Mouse (Mus musculus) urinary bladder, postnatal 10 days (tissue): ENCODE results near the gene Zfp62.

ENCODE experiments used
- DNase-seq: peaks from one replicate; pipeline ENCODE4 v3.0.0; 2022; ENCODE audit warnings: low spot score

Gene Zfp62

DNA sequence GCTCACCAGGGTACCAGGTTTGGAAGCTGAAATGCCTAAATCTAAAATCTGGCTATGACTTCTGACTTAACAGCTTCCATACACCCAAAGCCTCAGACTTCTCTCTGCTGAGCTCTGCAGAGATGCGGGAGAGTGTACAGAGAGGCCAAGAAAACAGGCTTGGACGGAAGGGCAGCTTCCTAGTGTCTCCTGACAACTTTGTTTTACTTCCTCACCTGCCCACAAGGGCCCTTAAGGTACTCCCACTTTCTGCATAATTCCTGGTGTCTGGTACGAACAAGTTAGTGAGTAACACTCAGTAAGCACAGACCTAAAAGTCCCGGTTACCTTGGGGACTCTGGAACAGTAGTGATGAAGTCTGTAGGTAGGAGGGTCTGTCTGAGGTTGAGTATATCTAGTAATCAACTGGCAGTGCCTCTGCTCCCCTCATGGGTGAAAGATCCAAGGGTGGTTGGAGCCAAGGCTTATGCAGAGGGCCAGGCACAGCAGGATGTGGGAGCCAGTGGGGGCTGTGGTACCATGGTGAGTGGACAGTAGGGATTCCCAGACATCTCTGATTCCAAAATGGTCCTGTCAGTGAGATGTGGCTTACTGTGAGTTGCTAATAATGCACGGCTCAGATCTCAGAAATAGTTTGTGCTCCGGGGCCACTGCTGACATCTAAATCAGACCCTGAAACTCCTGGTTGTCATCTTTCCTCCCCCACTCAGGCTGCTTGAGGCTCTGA is 46.0 kb downstream of the Zfp62 start:
- no peak for DNase-seq

DNA sequence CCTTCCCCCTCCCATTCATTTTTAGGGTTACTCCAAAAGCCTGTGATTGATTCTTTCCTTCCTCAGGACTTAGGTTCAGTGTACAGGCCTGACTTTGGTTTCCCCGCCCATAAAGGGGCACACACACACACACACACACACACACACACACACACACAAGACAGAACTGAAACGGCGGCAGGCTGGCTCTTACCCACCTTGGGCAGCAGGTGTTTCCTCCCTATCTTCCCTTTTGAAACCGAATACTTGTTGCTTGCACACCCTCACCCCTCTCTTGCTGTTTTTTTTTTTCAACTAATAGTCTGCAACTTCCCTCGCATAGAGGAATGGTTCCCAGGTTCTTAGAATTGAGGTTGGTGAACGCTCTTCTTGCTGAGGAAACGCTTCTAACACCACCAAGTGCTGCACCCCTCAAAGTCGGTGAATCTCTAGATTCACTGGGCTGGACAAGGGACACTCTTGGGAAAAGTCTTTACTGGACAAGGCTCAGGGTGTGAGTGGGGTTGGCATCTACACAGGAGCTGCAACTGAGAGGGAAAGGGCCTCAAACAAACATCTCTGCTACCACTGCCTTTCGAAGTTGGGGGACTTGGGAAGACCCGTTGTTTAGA is 46.8 kb downstream of the Zfp62 start:
- DNase-seq = no peak

DNA sequence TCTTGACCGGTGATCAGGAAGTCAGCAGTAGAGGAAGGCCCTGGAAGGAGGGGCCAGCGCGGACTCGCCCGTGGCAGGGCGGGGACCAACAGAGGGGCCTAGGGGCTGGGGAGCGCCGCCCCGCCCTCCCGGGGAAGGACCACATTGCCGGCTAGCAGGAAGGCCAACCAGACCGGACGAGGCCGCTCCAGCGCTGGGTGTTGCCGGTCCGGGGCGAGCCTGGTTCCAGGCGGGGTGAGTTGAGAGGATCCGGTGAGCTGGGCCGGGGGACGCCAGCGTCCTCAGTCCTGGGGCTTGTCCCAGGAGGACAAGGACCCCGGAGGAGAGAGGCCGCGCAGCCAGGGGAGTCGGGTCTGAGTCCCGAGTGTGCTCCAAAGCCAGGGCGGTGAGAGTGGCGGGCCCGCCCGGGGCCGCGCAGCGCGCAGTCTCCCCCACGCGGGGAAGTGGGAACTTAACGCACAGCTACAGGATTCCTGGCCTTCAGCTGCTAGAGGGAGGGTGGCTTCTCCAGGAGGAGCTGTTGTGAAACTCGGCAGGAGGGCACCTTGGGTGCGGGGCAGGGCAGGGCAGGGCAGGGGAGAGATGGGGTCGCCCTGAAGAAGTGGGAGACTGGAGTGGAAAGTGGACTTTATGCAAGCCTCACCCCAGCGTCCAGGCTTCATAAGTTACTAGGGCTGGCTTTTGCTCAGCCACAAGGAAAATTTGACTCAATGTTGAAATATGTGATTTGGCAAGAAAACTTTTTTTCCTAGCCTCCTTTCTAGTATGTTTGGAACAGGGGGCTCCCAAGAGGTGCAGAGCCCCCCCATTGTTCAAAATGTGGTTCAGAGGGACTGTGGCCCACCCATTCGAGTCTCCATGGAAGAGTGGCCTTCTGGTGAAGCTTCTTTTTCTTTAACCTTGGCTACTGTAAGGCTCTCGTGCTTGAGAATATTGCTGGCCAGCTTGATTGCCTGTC is 47.6 kb downstream of the Zfp62 start:
- DNase-seq = peak; percentile 55

DNA sequence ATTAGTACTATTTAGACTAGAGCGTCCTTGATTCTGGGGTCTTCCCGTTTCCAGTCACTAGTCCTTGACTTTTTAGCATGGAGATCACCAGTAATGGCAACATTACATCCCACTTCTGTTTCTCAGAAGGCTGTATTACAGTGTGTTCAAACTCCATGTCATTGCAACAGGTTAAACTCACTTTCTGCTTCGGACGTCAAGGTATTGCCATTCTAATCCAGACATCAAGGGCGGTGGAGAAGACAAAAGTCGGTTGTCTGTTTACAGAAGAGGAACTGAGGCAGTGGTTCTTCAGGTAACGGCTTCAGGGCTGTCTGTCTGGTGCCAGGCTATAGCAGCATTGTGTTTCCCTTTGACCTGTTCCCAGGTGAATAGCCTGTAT is 48.3 kb downstream of the Zfp62 start:
- no peak for DNase-seq

DNA sequence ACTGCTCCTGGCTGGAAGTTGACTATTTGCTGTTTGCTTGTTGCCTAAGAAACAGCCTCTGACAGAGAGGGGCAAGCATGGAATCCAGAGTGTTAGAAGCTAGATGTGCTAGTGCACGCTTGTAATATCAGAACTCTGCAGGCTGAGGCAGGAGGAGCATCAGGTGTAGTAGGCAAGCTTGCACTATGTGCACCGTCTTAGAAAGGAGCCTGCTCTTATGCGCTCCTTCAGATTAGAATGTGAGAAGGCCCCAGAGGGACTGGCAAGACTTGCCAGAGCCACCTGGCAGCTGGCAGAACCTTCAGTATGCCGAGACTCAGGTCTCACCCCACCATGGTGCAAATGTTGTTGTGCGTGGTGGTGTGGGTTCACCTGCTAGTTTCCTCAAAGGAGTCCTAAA is 49.0 kb downstream of the Zfp62 start:
- DNase-seq = no peak

DNA sequence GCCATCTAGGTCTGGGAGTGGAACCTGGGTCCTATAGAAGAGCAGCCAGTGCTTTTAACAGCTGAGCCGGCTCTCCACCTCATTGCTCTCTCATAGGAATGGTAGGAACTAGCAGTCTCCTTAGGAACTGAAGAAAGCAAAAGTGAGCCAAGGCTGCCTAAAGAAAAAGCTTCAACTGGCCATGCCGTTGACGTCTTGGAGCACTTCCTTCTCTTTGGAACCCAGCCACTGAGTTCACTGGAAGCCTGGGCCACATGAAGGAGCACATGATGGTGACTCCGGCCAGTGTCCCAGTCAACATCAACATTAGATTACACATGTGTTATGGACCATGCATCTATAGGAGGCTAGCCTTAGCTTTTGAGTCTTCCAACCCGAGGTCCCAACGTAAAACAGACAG is 49.9 kb downstream of the Zfp62 start:
- no peak for DNase-seq

DNA sequence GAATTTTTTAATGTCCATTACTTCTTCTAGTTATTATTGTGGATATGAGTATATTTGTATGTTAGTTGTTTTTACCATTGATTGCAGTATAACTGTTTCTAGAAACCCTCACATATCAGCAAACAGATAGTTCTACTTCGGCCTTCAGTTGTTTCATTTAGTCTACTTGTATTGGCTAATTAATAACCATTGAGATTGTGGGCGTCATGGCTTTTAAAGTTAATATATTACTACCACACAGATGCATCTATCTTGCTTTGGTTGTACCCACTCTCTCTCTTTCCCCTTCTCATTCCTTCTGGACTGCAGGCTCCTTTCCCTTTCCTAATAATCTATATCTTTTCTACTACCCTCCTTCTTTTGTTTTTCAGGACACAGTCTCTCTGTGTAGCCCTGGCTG is 56.2 kb downstream of the Zfp62 start:
- DNase-seq = no peak

DNA sequence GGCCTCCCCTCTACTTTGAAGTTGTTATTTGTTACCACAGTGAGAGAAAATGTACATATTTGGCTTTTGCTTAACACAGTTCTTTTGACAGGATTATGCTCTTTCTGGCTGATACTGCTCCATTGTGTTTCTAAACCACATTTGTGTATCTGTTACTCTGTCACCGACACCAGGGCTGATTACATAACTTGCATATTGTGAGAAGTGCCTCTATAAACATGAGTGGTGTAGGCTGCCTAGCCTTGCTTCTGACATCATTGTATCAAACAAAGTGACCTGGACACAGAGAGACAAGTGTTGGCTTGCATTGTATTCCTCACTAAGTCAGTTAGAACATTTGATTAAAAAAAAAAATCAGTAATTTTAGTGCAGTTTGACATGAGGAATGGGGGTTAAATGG is 56.7 kb downstream of the Zfp62 start:
- no peak for DNase-seq

DNA sequence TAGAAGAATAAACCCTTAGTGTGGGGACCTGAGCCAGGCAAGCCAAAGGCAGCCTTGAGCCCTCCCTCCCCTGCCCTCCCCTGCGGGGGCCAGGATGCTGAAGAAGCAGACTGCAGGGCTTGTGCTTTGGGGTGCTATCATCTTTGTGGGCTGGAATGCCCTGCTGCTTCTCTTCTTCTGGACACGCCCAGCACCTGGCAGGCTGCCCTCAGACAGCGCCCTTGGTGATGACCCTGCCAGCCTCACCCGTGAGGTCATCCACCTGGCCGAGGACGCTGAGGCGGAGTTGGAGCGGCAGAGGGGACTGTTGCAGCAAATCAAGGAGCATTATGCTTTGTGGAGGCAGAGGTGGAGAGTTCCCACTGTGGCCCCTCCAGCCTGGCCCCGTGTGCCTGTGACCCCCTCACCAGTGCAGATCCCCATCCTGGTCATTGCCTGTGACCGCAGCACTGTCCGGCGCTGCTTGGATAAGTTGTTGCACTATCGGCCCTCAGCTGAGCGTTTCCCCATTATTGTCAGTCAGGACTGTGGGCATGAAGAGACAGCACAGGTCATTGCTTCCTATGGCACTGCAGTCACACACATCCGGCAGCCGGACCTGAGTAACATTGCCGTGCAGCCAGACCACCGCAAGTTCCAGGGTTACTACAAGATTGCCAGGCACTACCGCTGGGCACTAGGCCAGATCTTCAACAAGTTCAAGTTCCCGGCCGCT is 57.7 kb downstream of the Zfp62 start:
- no peak for DNase-seq

DNA sequence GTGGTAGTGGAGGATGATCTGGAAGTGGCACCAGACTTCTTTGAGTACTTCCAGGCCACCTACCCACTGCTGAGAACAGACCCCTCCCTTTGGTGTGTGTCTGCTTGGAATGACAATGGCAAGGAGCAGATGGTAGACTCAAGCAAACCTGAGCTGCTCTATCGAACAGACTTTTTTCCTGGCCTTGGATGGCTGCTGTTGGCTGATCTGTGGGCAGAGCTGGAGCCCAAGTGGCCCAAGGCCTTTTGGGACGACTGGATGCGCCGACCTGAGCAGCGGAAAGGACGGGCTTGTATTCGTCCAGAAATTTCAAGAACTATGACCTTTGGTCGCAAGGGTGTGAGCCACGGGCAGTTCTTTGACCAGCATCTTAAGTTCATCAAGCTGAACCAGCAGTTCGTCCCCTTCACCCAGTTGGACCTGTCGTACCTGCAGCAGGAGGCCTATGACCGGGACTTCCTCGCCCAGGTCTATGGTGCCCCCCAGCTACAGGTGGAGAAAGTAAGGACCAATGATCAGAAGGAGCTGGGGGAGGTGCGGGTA is 58.3 kb downstream of the Zfp62 start:
- no peak for DNase-seq

DNA sequence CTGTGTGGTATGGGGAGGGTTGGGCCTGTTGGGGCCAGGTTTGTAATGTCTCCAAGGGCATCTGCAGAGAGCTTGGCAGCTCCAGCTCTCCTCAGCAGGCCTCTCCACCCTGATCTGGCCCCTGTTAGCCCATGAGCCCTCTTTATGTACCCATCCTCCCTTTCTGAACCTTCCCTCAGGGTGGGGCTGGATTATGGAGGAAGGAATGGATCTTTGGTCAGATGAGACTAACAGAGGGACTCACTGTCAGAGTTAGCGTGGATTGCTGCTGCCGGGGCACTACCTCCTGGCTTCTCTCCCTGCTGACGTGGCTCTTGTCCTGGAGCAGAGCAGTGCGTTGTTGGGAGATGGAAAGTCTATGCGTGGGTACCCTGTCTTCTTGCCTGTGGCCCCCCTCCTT is 59.2 kb downstream of the Zfp62 start:
- no peak for DNase-seq

DNA sequence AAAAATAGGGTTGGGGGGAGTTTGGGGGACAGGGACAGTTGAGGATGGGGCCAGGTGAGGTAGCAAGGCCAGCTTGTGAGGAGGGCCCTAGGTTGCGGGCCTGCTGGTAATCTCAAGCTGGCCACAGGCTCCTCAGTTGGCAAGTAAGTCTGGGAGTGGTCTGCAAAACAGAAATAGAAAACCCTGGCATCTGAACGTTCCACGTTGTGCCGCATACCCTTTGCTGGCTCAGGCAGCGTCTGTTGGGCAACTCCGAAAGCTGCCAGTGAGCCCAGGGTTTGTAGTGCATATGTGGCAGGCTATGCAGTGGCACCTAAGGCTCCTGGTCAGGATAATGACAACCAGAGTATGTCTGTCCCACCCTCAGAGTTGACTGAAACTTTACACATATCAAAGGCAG is 60.1 kb downstream of the Zfp62 start:
- no peak for DNase-seq

DNA sequence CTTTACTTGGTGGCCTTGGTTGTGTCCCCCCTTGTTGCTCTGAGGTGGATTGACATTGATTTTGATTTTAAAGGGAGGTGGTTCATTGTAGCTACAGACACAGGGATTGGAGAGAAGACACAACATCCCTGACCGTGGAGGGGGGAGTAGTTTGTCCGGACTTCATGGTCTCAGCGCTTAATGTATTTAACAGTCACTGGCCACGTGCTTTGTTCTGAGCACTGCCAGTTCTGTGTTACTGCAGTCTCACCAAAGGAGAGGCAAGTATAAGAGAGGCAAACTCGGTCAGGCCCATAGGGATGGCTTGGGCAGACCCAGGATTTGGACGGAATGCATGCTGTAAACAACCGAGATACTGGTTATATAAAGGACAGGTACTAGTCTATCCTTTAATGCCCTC is 61.0 kb downstream of the Zfp62 start:
- DNase-seq = no peak

DNA sequence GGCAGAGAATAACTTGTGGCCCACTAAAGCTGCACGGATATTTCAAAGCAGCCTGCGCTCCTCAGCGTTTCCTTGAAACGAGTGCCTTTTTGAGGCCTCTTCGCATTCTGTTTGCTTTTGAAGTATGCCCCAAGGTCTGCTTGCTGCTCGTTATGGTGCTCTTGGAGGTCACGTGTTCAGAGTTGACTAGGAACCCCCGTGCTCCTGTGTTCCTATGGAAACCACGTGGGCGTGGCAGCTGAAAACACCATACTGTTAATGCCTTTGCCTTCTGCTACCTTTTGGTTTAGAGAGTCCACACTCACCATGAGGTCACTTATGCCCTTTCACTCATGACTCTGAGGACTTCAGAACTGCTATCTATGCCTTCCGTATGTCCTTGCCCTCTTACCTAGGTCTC is 61.5 kb downstream of the Zfp62 start:
- DNase-seq = no peak

DNA sequence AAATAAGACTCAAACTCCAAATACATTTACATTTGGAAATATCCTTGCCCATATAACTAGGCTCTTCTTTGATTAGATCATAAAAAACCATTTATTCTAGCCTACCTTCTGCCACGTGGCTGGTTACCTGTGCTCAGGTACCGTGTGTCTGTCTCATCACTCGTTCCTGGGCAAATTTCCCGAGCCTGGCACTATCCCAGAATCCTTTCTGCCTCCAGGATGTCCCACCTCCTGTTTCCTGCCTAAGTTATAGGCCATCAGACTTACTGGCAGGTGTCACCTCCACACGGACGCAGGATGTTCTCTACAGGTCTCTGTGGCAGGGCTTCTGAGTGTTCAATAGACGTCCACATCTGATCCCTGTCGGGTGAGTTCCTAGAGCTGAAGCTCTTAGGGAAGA is 62.0 kb downstream of the Zfp62 start:
- no peak for DNase-seq

DNA sequence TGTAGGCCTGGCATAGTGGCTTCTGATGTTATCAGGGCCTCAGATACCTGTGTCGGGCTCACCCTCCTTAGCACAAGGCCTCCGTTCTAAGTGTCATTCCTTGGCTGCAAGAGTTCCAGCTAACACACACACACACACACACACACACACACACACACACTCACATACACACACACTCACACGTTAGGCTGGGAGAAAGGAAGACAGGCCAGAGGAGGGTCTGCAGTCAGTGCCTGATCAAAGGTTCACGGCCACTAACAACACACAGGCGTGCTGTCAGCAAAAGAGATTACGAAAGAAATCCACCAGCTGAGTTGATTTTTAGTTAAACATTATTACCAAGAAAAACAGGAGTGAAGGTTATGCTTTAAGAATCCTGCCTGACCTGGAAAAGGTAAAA is 63.6 kb downstream of the Zfp62 start:
- no peak for DNase-seq

DNA sequence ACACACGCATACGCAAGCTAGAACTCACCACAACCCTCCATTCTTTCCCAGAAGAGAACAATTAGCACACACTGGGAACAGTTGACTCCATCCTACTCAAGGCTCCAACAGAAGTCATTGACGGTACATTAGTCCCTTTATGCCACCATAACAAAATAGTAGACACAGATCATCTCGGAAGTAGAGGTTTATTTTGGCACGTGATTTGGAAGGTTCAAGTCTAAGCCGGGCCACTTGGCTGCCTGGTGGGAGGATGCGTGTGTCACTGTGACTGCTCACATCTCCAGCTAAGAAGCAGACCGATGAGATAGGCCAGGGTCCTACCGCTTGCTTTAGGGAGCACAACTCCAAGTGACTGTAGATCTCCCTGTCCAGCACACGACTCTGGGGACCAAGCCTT is 64.2 kb downstream of the Zfp62 start:
- no peak for DNase-seq

DNA sequence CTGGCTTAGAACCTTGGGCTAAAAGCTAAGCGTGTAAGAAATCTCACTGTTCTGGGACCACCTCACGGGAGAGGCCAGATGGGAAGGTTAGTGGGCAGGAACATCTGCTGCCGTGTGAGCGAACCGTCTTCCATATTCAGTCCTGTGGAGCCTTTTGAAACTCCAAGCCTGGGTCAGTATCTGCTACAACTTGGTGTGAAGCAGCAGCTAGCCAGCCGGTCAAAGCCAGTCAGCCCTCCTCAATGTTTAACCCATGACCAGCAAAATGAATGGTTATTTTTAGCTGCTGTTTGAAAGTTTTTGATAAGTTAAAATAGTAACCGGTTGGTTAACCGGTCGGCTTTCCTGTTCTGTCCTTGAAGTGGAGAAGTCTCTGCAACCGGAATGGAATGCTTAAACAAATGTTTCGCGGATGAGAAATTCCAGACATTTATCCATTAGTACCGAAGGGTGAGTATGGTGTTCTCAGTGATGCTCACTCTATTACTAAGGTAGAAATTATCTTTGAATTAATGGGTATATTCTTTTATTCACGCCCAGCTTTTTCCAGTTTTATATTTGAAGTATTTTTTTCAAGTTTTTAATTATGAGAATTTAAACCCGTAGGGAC is 65.0 kb downstream of the Zfp62 start:
- DNase-seq = no peak
